Mouse (Mus musculus) ES-E14 (cell line): Measurements from ENCODE around the gene Hnrnpdl. TPM values are rescaled to one million over a fixed set of nuclear protein-coding genes. Genes with fewer than 3 reads are reported as not detected.

Experiments used
- DNase-seq: peaks from one replicate; pipeline ENCODE4 v3.0.0-alpha.2; 2013; ENCODE audit warnings: low read depth, low spot score
- H3K27ac ChIP-seq: 2 replicates; pipeline ENCODE4 v1.5.1; 2012; ENCODE audit warnings: low read depth, mild to moderate bottlenecking, low read length, moderate library complexity, mixed read lengths; ENCODE audit not compliant: poor library complexity, insufficient read depth, severe bottlenecking
- H3K36me3 ChIP-seq: 2 replicates; pipeline ENCODE4 v1.6.1; 2012; ENCODE audit warnings: mild to moderate bottlenecking, low read length, moderate library complexity, mixed read lengths; ENCODE audit not compliant: control insufficient read depth, poor library complexity, insufficient read depth, severe bottlenecking
- H3K4me1 ChIP-seq, 2 experiments: fragments of 150-350 bp in 1 of 2; sonication (generic) in 1 of 2; 2 replicates each; pipeline ENCODE4 v1.6.1; 2012; ENCODE audit warnings: low read length in 2 of 2, mild to moderate bottlenecking in 1 of 2, mixed read lengths in 1 of 2; ENCODE audit not compliant: control insufficient read depth in 2 of 2, insufficient read depth in 2 of 2, poor library complexity in 1 of 2
- H3K4me3 ChIP-seq, 2 experiments: fragments of 150-350 bp in 1 of 2; sonication (generic) in 1 of 2; 2 replicates each; pipeline ENCODE4 v1.5.1; 2012; ENCODE audit warnings: low read length in 2 of 2, low read depth in 1 of 2, mild to moderate bottlenecking in 1 of 2, mixed read lengths in 1 of 2; ENCODE audit not compliant: insufficient read depth in 1 of 2, poor library complexity in 1 of 2, severe bottlenecking in 1 of 2
- H3K9ac ChIP-seq: 2 replicates; pipeline ENCODE4 v1.6.1; 2012; ENCODE audit warnings: low read depth, mild to moderate bottlenecking, low read length, mixed read lengths; ENCODE audit not compliant: poor library complexity, insufficient read depth, severe bottlenecking
- H3K9me3 ChIP-seq: fragments of 150-350 bp; sonication (generic); 2 replicates; pipeline ENCODE4 v1.6.1; 2012; ENCODE audit warnings: low read depth, mild to moderate bottlenecking, low read length; ENCODE audit not compliant: control insufficient read depth, insufficient read depth
- CHD2 ChIP-seq: IDR thresholded peaks from 2 replicates; pipeline ENCODE4 v1.6.1; 2014; ENCODE audit warnings: mild to moderate bottlenecking, low read depth, low read length, inconsistent platforms
- HCFC1 ChIP-seq: IDR thresholded peaks from 2 replicates; pipeline ENCODE4 v1.6.1; 2012; ENCODE audit warnings: low read length, inconsistent platforms, borderline replicate concordance; ENCODE audit not compliant: insufficient read depth
- MAFK ChIP-seq: IDR thresholded peaks from 2 replicates; pipeline ENCODE4 v1.6.1; 2014; ENCODE audit warnings: mild to moderate bottlenecking, low read depth, low read length, inconsistent platforms; ENCODE audit not compliant: insufficient read depth
- ZC3H11A ChIP-seq: IDR thresholded peaks from 2 replicates; pipeline ENCODE4 v1.6.1; 2012; ENCODE audit warnings: low read depth, mild to moderate bottlenecking, inconsistent platforms, low read length, borderline replicate concordance
- ZNF384 ChIP-seq: IDR thresholded peaks from 2 replicates; pipeline ENCODE4 v1.6.1; 2012; ENCODE audit warnings: low read depth, low read length, inconsistent platforms
- in situ Hi-C, 2 experiments: fragments of 600-800 bp; cut with MboI; formaldehyde crosslinking; loops; one replicate each; pipeline ENCODE4 v1.15.1; 2025; ENCODE audit warnings: low sequenced_read_pairs in 2 of 2, inconsistent platforms in 1 of 2; ENCODE audit not compliant: unreplicated experiment in 2 of 2
- total RNA-seq: library from RNA; depleted of rRNA; stranded (reverse); fragments of 300-350 nt; gene quantifications from 2 replicates; pipeline ENCODE4 v1.2.3, GENCODE M21; 2012; rRNA removed

The Hnrnpdl gene
- total RNA-seq, 1 experiment = 177 TPM

GRCm38 (mm10) chr5:100000048-100000447 lies 39.4 kb downstream of the Hnrnpdl start:
- in situ Hi-C loops = no loop called here
- Histone ChIP-seq H3K9ac (no peak overlapping the region), H3K9me3 (no peaks in the 10 kb centered on the region), H3K4me1 (no peaks in the 10 kb centered on the region), H3K4me3 (peak overlapping the region in 1 of 2 experiments; percentile 42; a peak in 1 of 4 replicates), H3K36me3 (no peaks in the 10 kb centered on the region), H3K27ac (no peak overlapping the region)
- no peak for TF ChIP-seq ZC3H11A
- TF ChIP-seq HCFC1 = no peak
- TF ChIP-seq CHD2 = no peak
- no peak for TF ChIP-seq ZNF384
- no peak for TF ChIP-seq MAFK
- no peak for DNase-seq

- TF ChIP-seq ZC3H11A (no peak), HCFC1 (no peak), MAFK (no peak)
- in situ Hi-C loops = no loop called here
Measured at GRCm38 (mm10) chr5:99994680-99995079, 44.8 kb downstream of the Hnrnpdl start.

GRCm38 (mm10) chr5:99994166-99994565 lies 45.3 kb downstream of the Hnrnpdl start:
- Histone ChIP-seq H3K4me3 (no peak overlapping the region), H3K27ac (no peak overlapping the region), H3K9ac (no peak overlapping the region), H3K4me1 (no peaks in the 10 kb centered on the region), H3K36me3 (no peaks in the 10 kb centered on the region), H3K9me3 (no peaks in the 10 kb centered on the region)
- no peak for DNase-seq
- TF ChIP-seq CHD2 (no peak), ZC3H11A (no peak)
- in situ Hi-C loops = no loop called here

More at GRCm38 (mm10) chr5:99994680-99995079, 44.8 kb downstream of the Hnrnpdl start:
- H3K9ac ChIP-seq = no peak overlapping the region
- H3K4me1 ChIP-seq = no peaks in the 10 kb centered on the region
- H3K4me3 ChIP-seq = no peak overlapping the region
- H3K9me3 ChIP-seq = no peaks in the 10 kb centered on the region
- DNase-seq = no peak
- H3K27ac ChIP-seq = no peak overlapping the region
- H3K36me3 ChIP-seq = no peaks in the 10 kb centered on the region

Other genes with a start within 250 kb of the Hnrnpdl start
- not detected in 2 replicates for gene Vamp9, start 133.4 kb downstream of the Hnrnpdl start, total RNA-seq
- gene Hnrnpd, start 60.7 kb downstream of the Hnrnpdl start, total RNA-seq = 50.8 and 92.4 TPM in 2 replicates
- 1.1 and 3.3 TPM in 2 replicates for gene 4930524J08Rik, start 60.6 kb downstream of the Hnrnpdl start, total RNA-seq
- gene Enoph1, start 321 bp upstream of the Hnrnpdl start, total RNA-seq = 81.5 and 88.8 TPM in 2 replicates
- 0.22 and 0.74 TPM in 2 replicates for gene Tmem150c, start 120.1 kb upstream of the Hnrnpdl start, total RNA-seq